Mouse (Mus musculus) small intestine, adult 2 months (tissue): Measurements from ENCODE around the gene Btaf1.

Experiments
- CTCF ChIP-seq: fragments of 200-500 bp; IDR thresholded peaks from 2 replicates; pipeline ENCODE4 v1.5.1; 2012; ENCODE audit warnings: low read depth, mild to moderate bottlenecking, control low read depth, inconsistent platforms, low read length, moderate library complexity, mixed read lengths; ENCODE audit not compliant: insufficient replicate concordance, insufficient read length; ENCODE audit errors: extremely low read depth
- POLR2A ChIP-seq: fragments of 200-500 bp; IDR thresholded peaks from 2 replicates; pipeline ENCODE4 v1.6.1; 2012; ENCODE audit warnings: low read depth, mild to moderate bottlenecking, control low read depth, inconsistent platforms, low read length, moderate library complexity

GRCm38 (mm10) chr19:37044431-37044830 is 118.6 kb downstream of the Btaf1 start:
- TF ChIP-seq CTCF, result no peak
- TF ChIP-seq POLR2A, result no peak
